Mouse (Mus musculus): ENCODE measurements around the gene Osgepl1. TPM values are rescaled to one million over a fixed set of nuclear protein-coding genes. Genes with fewer than 3 reads are reported as not detected.
A peak's percentile ranks its signal among the peaks of the same experiment; 100 is the strongest.

The Osgepl1 gene
- polyA plus RNA-seq, 1 experiment from 2014 or later: 27.7 TPM

GRCm38 (mm10) chr1:53352327-53353261 lies 39.2 kb downstream of the Osgepl1 start, which contains the start of the genes Asdurf, Gm28551 and Asnsd1:
TSS of gene Asdurf (minus strand) at chr1:53352619.
TSS of gene Gm28551 (minus strand) at chr1:53352667.
TSS of gene Asnsd1 (minus strand) at chr1:53352752.
- H3K27ac ChIP-seq (ENCODE audit: low read depth): peak within 1 kb of the TSS; percentile 77
- WGBS: 0% methylated on average over 44 of the region's 44 CpGs
- ATAC-seq (replicated peaks; ENCODE audit: low FRiP score, low TSS enrichment, low read depth): peak; percentile 99

GRCm38 (mm10) chr1:53358988-53359387 lies 45.6 kb downstream of the Osgepl1 start:
- Histone ChIP-seq H3K4me2 (ENCODE audit: low read length) (no peak overlapping the region), H3K27ac (ENCODE audit: low read depth) (no peak overlapping the region), H3K9me3 (ENCODE audit: control insufficient read depth, low read length) (no peaks in the 10 kb centered on the region), H3K27me3 (replicated peaks; ENCODE audit: control insufficient read depth, insufficient read depth, low read length) (no peaks in the 10 kb centered on the region), H3K4me3 (ENCODE audit: low read depth, low read length) (no peak overlapping the region), H3K9ac (ENCODE audit: low read length) (no peak overlapping the region), H3K4me1 (replicated peaks; ENCODE audit: control insufficient read depth, insufficient read depth, low read length) (no peaks in the 10 kb centered on the region), H3K36me3 (ENCODE audit: control insufficient read depth, insufficient read depth, low read length) (no peaks in the 10 kb centered on the region)
- no peak for DNase-seq (ENCODE audit: low spot score)
- ATAC-seq (replicated peaks; ENCODE audit: low FRiP score, low TSS enrichment, low read depth): no peak

More at GRCm38 (mm10) chr1:53352327-53353261, 39.2 kb downstream of the Osgepl1 start, which contains the start of the genes Asdurf, Gm28551 and Asnsd1:
- peak within 1 kb of the TSS; percentile 86 for H3K4me3 ChIP-seq (ENCODE audit: low read depth, low read length)
- peaks cover 5% of the 10 kb centered on the region; the same call in 1 of the 2 replicates for H3K4me1 ChIP-seq (replicated peaks; ENCODE audit: control insufficient read depth, insufficient read depth, low read length)
- H3K9me3 ChIP-seq (ENCODE audit: control insufficient read depth, low read length): no peaks in the 10 kb centered on the region
- peaks cover 20% of the 10 kb centered on the region for H3K36me3 ChIP-seq (ENCODE audit: control insufficient read depth, insufficient read depth, low read length)
- peak within 1 kb of the TSS; percentile 53 for H3K4me2 ChIP-seq (ENCODE audit: low read length)
- peak within 1 kb of the TSS; percentile 86 for H3K9ac ChIP-seq (ENCODE audit: low read length)
- peak; percentile 96 for DNase-seq (ENCODE audit: low spot score)
- no peaks in the 10 kb centered on the region for H3K27me3 ChIP-seq (replicated peaks; ENCODE audit: control insufficient read depth, insufficient read depth, low read length)

Other genes with a start within 250 kb of the Osgepl1 start
- not detected in 2 replicates for gene 1700019A02Rik, start 126.0 kb upstream of the Osgepl1 start, polyA plus RNA-seq (2014; fragmentation: Nextera tagmentation; extraction: Ambion mirVana)
- gene Pms1, start 16.6 kb upstream of the Osgepl1 start, polyA plus RNA-seq (2014; fragmentation: Nextera tagmentation; extraction: Ambion mirVana): 16.7 and 19.8 TPM in 2 replicates
- 51.4 and 51.7 TPM in 2 replicates for gene Ormdl1, start 16.5 kb upstream of the Osgepl1 start, polyA plus RNA-seq (2014; fragmentation: Nextera tagmentation; extraction: Ambion mirVana)
- gene Gm28778, start 16.5 kb upstream of the Osgepl1 start, polyA plus RNA-seq (2014; fragmentation: Nextera tagmentation; extraction: Ambion mirVana): not detected in 2 replicates
- 5.1 TPM in 1 of 2 replicates, not detected in the other for gene Asdurf, start 39.0 kb downstream of the Osgepl1 start, polyA plus RNA-seq (2014; fragmentation: Nextera tagmentation; extraction: Ambion mirVana)
- gene Gm28551, start 39.0 kb downstream of the Osgepl1 start, polyA plus RNA-seq (2014; fragmentation: Nextera tagmentation; extraction: Ambion mirVana): 0.71 and 1.0 TPM in 2 replicates
- gene Asnsd1, start 39.1 kb downstream of the Osgepl1 start, polyA plus RNA-seq (2014; fragmentation: Nextera tagmentation; extraction: Ambion mirVana): 78.6 and 80.8 TPM in 2 replicates